Mouse (Mus musculus): ENCODE data around the gene Gm20721.
"Not testable (repeated sequence)": the region's sequence is repeated elsewhere in the genome, so short reads cannot be mapped to it uniquely, and the experiment has no call there.

DNA sequence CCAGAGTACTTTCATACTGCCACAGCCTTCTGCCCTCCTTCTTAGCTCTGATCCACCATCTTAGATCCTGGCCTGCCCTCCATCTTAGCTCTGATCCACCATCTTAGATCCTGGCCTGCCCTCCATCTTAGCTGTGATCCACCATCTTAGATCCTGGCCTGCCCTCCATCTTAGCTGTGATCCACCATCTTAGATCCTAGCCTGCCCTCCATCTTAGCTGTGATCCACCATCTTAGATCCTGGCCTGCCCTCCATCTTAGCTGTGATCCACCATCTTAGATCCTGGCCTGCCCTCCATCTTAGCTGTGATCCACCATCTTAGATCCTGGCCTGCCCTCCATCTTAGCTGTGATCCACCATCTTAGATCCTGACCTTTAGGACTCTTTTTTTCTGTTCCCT lies 31.1 kb downstream of the Gm20721 start:
- not testable (repeated sequence) for TF ChIP-seq POLR2A (IDR thresholded peaks at IDR 0.05; ENCODE audit: borderline replicate concordance, insufficient read depth, low read length); CTCF (IDR thresholded peaks at IDR 0.05; ENCODE audit: borderline replicate concordance, insufficient read depth, low read depth, low read length)
